Mouse (Mus musculus): ENCODE data around the gene Nudt7. TPM values are rescaled to one million over a fixed set of nuclear protein-coding genes. Genes with fewer than 3 reads are reported as not detected.

Gene Nudt7
- 1 to 10 TPM; 1.0 to 1.8 TPM for total RNA-seq (2021)

DNA sequence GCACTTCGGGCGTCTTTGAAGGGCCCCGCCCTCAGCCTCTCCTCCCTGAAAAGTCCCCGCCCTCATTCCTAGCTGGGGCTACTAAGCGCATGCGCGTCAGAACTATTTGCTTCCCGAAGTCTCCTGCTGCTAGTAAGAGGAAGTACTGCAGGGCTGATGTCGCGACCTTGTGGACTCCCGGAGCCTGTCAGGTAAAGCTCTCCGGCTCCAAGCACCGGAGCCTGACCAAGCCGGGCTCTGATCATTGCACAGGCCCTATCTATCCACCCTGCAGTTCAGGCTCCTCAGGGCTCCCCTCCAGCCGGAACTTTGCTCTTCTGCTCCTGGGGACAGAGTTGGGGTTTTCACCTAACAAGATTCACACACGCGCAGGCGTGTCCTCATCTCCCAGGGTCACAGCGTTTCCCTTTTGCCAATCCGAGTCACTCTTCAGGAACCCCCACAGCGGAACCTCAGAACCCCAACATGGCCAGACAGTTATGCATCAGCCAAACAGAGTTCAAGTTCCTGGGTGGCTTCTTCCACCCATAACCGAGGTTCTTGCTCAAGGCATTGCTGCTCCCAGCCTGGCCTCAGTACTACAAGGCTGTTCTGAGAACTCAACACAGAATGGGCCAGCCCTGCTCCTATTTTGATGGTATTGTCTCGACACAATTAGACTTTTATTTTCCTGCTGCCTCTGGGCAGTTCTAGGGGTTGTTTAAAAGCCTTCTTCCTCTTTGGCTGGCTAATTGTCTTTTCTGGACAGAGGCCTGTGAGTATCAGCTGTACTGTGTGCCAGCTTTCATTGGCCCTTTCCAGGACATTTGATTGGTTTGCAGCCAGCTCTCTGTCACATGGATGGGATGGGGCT, at the start of gene Nudt7:
TSS of gene Nudt7 (plus strand) at position 48 of the 853 bp plus-strand sequence.
- peak; percentile 70 for DNase-seq
- intact Hi-C loops (cut with DNase I) = no loop called here

GRCm38 (mm10) chr8:114087932-114088331, 45.4 kb upstream of the Nudt7 start:
- intact Hi-C loops (cut with DNase I) = no loop called here
- no peak for DNase-seq

DNA sequence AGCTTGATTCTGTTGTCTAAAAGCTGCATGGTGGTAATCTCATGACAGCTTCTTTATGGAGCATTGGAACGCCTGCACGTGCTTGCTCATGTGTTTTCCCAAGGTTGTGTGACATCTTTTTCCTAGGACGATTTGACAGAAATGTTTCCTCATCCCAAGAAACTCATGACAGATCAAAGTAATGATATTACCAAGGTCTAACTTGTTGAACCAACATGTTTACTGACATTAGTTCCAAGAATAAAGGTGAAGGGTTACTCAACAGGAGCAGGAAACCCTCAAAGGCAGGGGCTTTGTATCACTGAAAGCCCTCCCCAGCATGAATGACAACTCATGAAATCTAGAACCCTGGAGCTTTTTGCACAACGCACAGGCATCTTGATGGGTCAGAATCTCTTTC, 42.6 kb upstream of the Nudt7 start:
- intact Hi-C loops (cut with DNase I) = no loop called here
- DNase-seq = no peak

DNA sequence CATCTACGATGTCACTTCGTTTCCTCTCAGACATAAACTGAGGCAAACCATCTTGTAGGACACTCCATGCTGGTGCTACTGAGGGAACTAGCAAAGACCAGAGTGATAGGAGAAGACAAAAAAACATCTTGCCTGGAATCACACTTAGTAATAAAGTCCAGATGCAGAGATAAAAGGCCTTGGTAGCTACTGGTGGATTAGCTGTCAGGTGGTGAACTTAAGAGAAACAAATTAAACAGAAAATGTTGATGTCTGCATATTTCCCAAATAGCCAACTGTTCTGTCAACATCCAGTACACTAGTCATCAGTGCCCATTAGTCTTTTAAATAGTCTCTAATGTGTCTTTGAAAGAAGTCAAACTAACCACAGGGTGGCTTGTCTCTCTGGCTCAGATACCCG, 40.0 kb upstream of the Nudt7 start:
- intact Hi-C loops (cut with DNase I) = no loop called here
- DNase-seq = no peak

DNA sequence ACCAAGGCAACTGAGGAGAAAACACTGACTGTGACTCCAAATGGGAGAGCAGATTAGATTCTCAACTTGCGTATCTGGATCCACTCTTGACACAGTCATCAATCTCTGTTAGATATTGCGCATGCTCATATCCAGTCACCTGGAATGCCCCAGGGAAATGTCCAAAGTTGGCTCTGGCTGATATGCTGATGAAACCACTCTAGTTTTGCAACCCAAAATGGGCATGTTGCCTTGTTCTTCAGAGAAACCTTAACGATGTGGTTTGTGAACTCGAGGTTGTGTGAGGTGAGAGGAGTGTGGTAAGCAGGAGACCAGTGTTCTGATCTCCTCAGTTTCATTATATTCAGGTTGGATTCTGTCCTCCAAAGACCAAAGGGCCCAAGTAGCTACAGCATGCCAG, 38.8 kb upstream of the Nudt7 start:
- no peak for DNase-seq
- intact Hi-C loops (cut with DNase I) = no loop called here

DNA sequence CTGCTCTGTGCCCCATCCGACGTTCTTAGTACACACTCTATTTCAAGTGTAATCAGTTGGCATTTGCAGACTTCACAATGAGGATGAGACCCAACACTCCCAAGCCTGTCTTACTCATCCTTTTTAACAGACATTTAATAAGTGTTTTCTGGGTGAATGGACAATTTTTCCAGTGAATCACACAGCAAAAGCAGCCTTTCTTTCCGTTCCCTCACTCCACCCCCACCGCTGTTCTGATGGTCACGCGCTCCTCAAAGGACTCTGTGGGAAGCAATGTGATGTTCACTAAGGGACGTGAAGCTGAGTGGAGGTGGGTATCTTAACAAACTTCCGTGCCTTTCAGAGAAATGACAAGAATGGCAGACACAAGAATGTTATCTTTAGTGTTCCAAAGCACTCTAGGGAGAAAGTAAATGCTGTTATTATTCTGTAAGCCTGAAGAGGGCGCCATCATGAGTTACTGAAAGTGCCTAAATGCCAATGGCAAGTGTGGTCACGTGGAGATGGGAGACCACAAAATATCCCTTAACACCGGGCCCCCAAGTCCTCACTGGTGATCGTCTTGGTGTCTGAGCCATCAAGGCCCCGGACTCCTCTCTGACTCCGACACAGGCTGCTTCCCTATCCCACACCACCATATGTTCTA, 32.7 kb upstream of the Nudt7 start:
- DNase-seq = no peak
- intact Hi-C loops (cut with DNase I) = no loop called here

GRCm38 (mm10) chr8:114103401-114103800, 30.0 kb upstream of the Nudt7 start:
- intact Hi-C loops (cut with DNase I) = no loop called here
- no peak for DNase-seq

GRCm38 (mm10) chr8:114105971-114106370, 27.4 kb upstream of the Nudt7 start:
- no peak for DNase-seq
- intact Hi-C loops (cut with DNase I) = no loop called here

DNA sequence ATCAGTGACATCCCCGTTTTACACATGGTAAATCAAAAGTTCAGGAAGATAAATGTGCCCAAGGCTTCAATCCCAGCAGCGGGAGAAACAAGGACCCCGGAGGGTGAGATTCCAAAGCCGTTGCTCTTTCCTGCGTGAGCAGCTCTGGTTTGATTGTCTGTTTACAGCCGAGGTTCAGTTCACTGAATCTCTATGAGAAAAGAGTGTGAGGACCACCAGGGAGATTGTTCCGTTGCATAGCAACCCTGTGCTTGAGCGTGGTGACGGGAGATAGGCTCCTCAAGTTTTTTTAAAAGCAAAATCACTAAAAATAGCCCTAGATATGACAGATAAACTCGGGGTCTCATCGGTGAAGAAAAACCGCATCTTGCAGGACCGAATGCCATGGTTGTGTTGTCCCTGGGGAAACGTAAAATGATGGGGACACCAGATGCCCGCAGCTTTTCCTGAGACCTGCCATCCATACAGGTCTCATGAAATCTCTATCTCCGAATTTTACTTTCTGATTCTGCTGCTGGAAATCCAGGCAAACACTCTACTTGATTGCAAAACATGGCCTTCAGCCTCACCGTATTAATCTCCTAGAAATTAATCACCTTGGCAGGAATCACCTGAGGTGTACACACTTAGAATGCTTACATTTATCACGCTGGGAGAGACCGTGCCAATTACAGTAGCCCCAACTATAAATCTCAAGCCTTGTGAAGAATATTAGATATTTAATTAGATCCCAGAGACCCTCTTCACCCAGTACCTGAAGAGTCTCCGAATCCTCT, 23.8 kb upstream of the Nudt7 start:
- no peak for DNase-seq
- intact Hi-C loops (cut with DNase I) = no loop called here

- intact Hi-C loops (cut with DNase I) = no loop called here
Measured at GRCm38 (mm10) chr8:114115076-114115475, 18.3 kb upstream of the Nudt7 start.

DNA sequence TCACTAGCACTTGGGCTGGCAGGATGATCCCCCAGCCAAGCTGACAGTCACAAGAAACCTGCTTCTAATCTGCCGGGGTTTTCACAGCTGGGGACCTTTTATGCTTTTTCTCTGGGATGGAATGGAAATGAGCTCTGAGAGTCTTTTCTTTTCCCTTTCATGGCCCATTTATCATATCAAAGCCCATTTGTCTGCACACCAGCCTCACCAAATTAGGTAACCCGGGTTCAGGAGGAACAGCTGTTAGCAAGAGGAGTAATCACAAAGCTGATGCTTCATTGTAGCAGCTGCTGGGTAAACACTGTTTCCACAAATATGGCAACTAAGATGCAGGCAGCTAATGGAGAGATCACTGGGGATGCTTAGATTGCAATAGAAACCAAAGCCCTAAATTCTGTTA, 17.3 kb upstream of the Nudt7 start:
- DNase-seq = no peak
- intact Hi-C loops (cut with DNase I) = no loop called here

More at GRCm38 (mm10) chr8:114115076-114115475, 18.3 kb upstream of the Nudt7 start:
- DNase-seq = no peak

- intact Hi-C loops (cut with DNase I) = no loop called here
- DNase-seq = no peak
Measured at GRCm38 (mm10) chr8:114117439-114117838, 15.9 kb upstream of the Nudt7 start.

GRCm38 (mm10) chr8:114121781-114122180, 11.6 kb upstream of the Nudt7 start:
- DNase-seq = no peak
- intact Hi-C loops (cut with DNase I) = no loop called here

DNA sequence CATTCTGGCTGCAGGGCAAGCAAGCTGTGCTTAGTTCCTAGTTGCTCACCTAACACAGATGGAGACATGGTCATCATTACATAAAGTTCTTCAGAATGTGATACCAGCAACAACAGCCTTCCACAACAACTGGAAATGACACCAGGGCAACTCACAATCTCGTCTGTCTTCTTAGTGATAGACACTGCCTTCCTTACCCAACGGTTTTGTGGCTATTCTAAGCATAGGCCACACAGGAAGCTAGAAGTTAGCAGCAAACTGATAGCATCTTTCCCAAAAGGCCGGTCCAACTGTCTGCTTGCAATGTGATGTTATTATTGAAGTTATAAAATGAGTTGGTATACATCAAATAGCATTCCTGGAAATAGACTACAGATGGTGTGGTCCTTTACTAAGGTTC, 9.7 kb upstream of the Nudt7 start:
- intact Hi-C loops (cut with DNase I) = no loop called here
- DNase-seq = no peak

DNA sequence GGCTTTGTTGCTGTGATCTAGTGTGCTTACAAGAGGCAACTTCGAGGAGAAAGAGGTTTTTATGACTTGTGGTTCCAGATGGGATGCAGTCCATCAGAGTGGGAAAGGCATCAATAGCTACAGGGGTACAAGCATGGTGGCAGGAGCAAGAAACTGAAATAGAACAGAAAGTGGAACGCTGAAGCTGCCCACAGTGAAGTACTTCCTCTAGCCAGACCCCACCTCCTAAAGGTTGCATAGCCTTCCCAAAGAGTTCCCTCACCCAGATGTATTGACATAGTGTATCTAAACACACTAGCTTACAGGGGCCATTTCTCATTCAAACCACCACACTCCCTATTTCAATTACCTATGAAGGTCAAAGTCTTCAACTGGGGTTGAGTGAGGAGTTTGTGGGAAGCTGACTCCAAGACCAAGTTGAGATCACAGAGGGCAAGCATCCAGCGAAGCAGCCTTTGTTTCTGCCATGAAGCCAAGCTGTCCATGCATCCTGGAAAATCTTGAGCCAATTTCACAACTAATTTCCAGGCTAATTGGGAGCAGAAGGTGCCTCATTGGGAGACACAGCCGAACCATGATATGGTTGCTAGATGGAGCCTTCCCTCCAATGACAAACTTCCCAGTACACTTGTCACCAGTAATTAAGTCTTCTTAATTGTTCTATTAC, 9.1 kb upstream of the Nudt7 start:
- no peak for DNase-seq
- intact Hi-C loops (cut with DNase I) = no loop called here

- DNase-seq = no peak
- intact Hi-C loops (cut with DNase I) = no loop called here
Measured at GRCm38 (mm10) chr8:114130838-114131237, 2.5 kb upstream of the Nudt7 start.

- intact Hi-C loops (cut with DNase I) = no loop called here
- DNase-seq = no peak
Measured at GRCm38 (mm10) chr8:114131421-114131820, 1.9 kb upstream of the Nudt7 start.

DNA sequence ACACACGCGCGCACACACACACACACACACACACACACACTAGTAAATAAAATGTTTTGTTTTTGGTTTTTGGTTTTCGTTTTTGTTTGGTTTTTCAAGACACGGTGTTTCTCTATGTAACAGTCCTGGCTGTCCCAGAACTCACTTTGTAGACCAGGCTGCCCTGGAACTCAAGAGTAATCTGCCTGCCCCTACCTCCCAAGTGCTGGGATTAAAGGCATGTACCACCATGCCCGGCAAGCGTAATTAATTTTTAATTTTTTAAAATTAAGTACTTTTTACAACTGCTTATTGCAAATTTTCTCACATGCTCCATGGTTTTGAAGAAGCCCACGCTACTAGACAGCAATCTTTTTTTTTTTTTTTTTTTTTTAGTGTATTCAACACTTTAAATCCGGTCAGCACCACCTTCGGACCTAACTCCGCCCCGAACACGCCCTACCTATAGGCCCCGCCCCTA, 277 bp upstream of the Nudt7 start:
- DNase-seq = no peak
- intact Hi-C loops (cut with DNase I) = no loop called here

GRCm38 (mm10) chr8:114136750-114137149, 3.4 kb downstream of the Nudt7 start:
- intact Hi-C loops (cut with DNase I) = no loop called here

DNA sequence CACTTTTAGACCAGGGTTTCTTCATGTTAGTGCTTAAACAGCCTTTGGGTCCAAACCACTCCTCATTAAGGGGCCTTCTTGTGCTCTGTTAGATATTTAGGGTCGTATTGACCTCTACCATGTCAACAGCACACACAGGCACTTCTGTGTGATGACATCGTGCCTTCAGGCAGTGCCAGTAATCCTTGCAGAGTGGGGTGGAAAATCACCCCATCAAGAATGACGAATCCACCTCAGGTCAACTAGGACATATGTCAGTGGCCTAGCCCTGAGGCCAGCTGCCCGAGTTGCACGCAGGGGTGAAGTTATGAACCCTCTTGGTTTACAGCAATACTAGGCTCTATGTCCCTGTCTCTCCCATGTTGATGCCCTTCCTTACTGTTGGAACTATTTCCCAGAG, 3.8 kb downstream of the Nudt7 start:
- intact Hi-C loops (cut with DNase I) = no loop called here
- no peak for DNase-seq

More at GRCm38 (mm10) chr8:114136750-114137149, 3.4 kb downstream of the Nudt7 start:
- no peak for DNase-seq

- DNase-seq = no peak
- intact Hi-C loops (cut with DNase I) = no loop called here
Measured at GRCm38 (mm10) chr8:114140437-114140836, 7.1 kb downstream of the Nudt7 start.

All from left cerebral cortex, postnatal 4 days (tissue).